Mouse (Mus musculus): ENCODE measurements around the gene Coro1b. TPM values are rescaled to one million over a fixed set of nuclear protein-coding genes. Genes with fewer than 3 reads are reported as not detected.

The Coro1b gene
- total and polyA plus RNA-seq, 2 experiments from 2014 or later = 97.2 to 120 TPM

GRCm38 (mm10) chr19:4108535-4108934 lies 39.9 kb upstream of the Coro1b start:
- Histone ChIP-seq H3K27me3 (ENCODE audit: control insufficient read depth, insufficient read depth, low read length) (no peaks in the 10 kb centered on the region), H3K9me3 (replicated peaks; ENCODE audit: control insufficient read depth, low read length) (no peaks in the 10 kb centered on the region), H3K36me3 (replicated peaks; ENCODE audit: control insufficient read depth, insufficient read depth, low read length) (peaks cover 47% of the 10 kb centered on the region), H3K4me1 (ENCODE audit: control insufficient read depth, insufficient read depth) (peaks cover 8% of the 10 kb centered on the region), H3K9ac (replicated peaks; ENCODE audit: low read depth, low read length) (no peak overlapping the region), H3K4me2 (ENCODE audit: low read depth, low read length) (no peak overlapping the region), H3K27ac (ENCODE audit: low read depth) (no peak overlapping the region), H3K4me3 (ENCODE audit: low read depth, low read length) (no peak overlapping the region)
- TF ChIP-seq CTCF (IDR thresholded peaks at IDR 0.05; ENCODE audit: low read depth) (no peak), EP300 (IDR thresholded peaks at IDR 0.05; ENCODE audit: low read depth) (no peak)
- DNase-seq (ENCODE audit: low spot score) (no peak), ATAC-seq (ENCODE audit: insufficient read depth, low read depth) (no peak)
- 93% methylated on average over 9 of the region's 9 CpGs for WGBS

- Histone ChIP-seq H3K4me2 (ENCODE audit: low read depth, low read length) (no peak overlapping the region), H3K36me3 (replicated peaks; ENCODE audit: control insufficient read depth, insufficient read depth, low read length) (peaks cover 53% of the 10 kb centered on the region), H3K9me3 (replicated peaks; ENCODE audit: control insufficient read depth, low read length) (no peaks in the 10 kb centered on the region), H3K9ac (replicated peaks; ENCODE audit: low read depth, low read length) (no peak overlapping the region), H3K4me3 (ENCODE audit: low read depth, low read length) (no peak overlapping the region), H3K27me3 (ENCODE audit: control insufficient read depth, insufficient read depth, low read length) (no peaks in the 10 kb centered on the region), H3K4me1 (ENCODE audit: control insufficient read depth, insufficient read depth) (peaks cover 11% of the 10 kb centered on the region), H3K27ac (ENCODE audit: low read depth) (no peak overlapping the region)
- no peak for ATAC-seq (ENCODE audit: insufficient read depth, low read depth)
- no peak for DNase-seq (ENCODE audit: low spot score)
- no peak for TF ChIP-seq CTCF (IDR thresholded peaks at IDR 0.05; ENCODE audit: low read depth)
- TF ChIP-seq EP300 (IDR thresholded peaks at IDR 0.05; ENCODE audit: low read depth) = no peak
- WGBS = 96% methylated on average over 26 of the region's 26 CpGs
Observed at GRCm38 (mm10) chr19:4112063-4112960, 36.1 kb upstream of the Coro1b start.

GRCm38 (mm10) chr19:4113186-4113805 lies 35.1 kb upstream of the Coro1b start:
- Histone ChIP-seq H3K36me3 (replicated peaks; ENCODE audit: control insufficient read depth, insufficient read depth, low read length) (peaks cover 62% of the 10 kb centered on the region), H3K27me3 (ENCODE audit: control insufficient read depth, insufficient read depth, low read length) (no peaks in the 10 kb centered on the region), H3K27ac (ENCODE audit: low read depth) (peak overlapping the region; percentile 58), H3K4me1 (ENCODE audit: control insufficient read depth, insufficient read depth) (peaks cover 11% of the 10 kb centered on the region), H3K4me2 (ENCODE audit: low read depth, low read length) (no peak overlapping the region; the same call in 1 of the 2 replicates), H3K9ac (replicated peaks; ENCODE audit: low read depth, low read length) (no peak overlapping the region), H3K9me3 (replicated peaks; ENCODE audit: control insufficient read depth, low read length) (no peaks in the 10 kb centered on the region), H3K4me3 (ENCODE audit: low read depth, low read length) (no peak overlapping the region)
- TF ChIP-seq CTCF (IDR thresholded peaks at IDR 0.05; ENCODE audit: low read depth) (no peak), EP300 (IDR thresholded peaks at IDR 0.05; ENCODE audit: low read depth) (no peak)
- WGBS = 37% methylated on average over 13 of the region's 13 CpGs
- DNase-seq (ENCODE audit: low spot score) (peak; percentile 28), ATAC-seq (ENCODE audit: insufficient read depth, low read depth) (peak; percentile 65)

- ATAC-seq (ENCODE audit: insufficient read depth, low read depth) = peak; percentile 15; the same call in 1 of the 2 replicates
- Histone ChIP-seq H3K36me3 (replicated peaks; ENCODE audit: control insufficient read depth, insufficient read depth, low read length) (peaks cover 62% of the 10 kb centered on the region), H3K9me3 (replicated peaks; ENCODE audit: control insufficient read depth, low read length) (no peaks in the 10 kb centered on the region), H3K4me2 (ENCODE audit: low read depth, low read length) (no peak overlapping the region; the same call in 1 of the 2 replicates), H3K9ac (replicated peaks; ENCODE audit: low read depth, low read length) (no peak overlapping the region), H3K27me3 (ENCODE audit: control insufficient read depth, insufficient read depth, low read length) (no peaks in the 10 kb centered on the region), H3K4me1 (ENCODE audit: control insufficient read depth, insufficient read depth) (peaks cover 11% of the 10 kb centered on the region), H3K4me3 (ENCODE audit: low read depth, low read length) (no peak overlapping the region), H3K27ac (ENCODE audit: low read depth) (peak overlapping the region; percentile 58; the same call in 1 of the 2 replicates)
- 52% methylated on average over 5 of the region's 5 CpGs for WGBS
- TF ChIP-seq EP300 (IDR thresholded peaks at IDR 0.05; ENCODE audit: low read depth) (no peak), CTCF (IDR thresholded peaks at IDR 0.05; ENCODE audit: low read depth) (no peak)
- DNase-seq (ENCODE audit: low spot score) = no peak
Observed at GRCm38 (mm10) chr19:4113806-4114230, 34.6 kb upstream of the Coro1b start.

- peaks cover 59% of the 10 kb centered on the region for H3K36me3 ChIP-seq (replicated peaks; ENCODE audit: control insufficient read depth, insufficient read depth, low read length)
- no peak for DNase-seq (ENCODE audit: low spot score)
Observed at GRCm38 (mm10) chr19:4114551-4114950, 33.9 kb upstream of the Coro1b start.

More at GRCm38 (mm10) chr19:4114551-4114950, 33.9 kb upstream of the Coro1b start:
- Histone ChIP-seq H3K27ac (ENCODE audit: low read depth) (no peak overlapping the region), H3K27me3 (ENCODE audit: control insufficient read depth, insufficient read depth, low read length) (no peaks in the 10 kb centered on the region), H3K4me1 (ENCODE audit: control insufficient read depth, insufficient read depth) (peaks cover 11% of the 10 kb centered on the region), H3K4me2 (ENCODE audit: low read depth, low read length) (no peak overlapping the region), H3K9me3 (replicated peaks; ENCODE audit: control insufficient read depth, low read length) (no peaks in the 10 kb centered on the region), H3K4me3 (ENCODE audit: low read depth, low read length) (no peak overlapping the region), H3K9ac (replicated peaks; ENCODE audit: low read depth, low read length) (no peak overlapping the region)
- 86% methylated on average over 10 of the region's 10 CpGs for WGBS
- no peak for ATAC-seq (ENCODE audit: insufficient read depth, low read depth)
- TF ChIP-seq CTCF (IDR thresholded peaks at IDR 0.05; ENCODE audit: low read depth) (no peak), EP300 (IDR thresholded peaks at IDR 0.05; ENCODE audit: low read depth) (no peak)
